Mouse (Mus musculus): Measurements from ENCODE around the gene Ptprm. TPM values are rescaled to one million over a fixed set of nuclear protein-coding genes. Genes with fewer than 3 reads are reported as not detected.

Gene Ptprm
- 10 to 100 TPM; 20.0 to 24.5 TPM for total RNA-seq (2021)

GRCm38 (mm10) chr17:67354451-67355011 is at the start of gene Ptprm:
Ptprm (minus strand) TSS chr17:67354457.
- peak; percentile 52 to 59 for DNase-seq (ENCODE audit: extremely low spot score in 1 of 2, low spot score in 1 of 2)

GRCm38 (mm10) chr17:67396205-67396604 is 41.9 kb upstream of the Ptprm start:
- no peak for DNase-seq (ENCODE audit: extremely low spot score in 1 of 2, low spot score in 1 of 2)

DNA sequence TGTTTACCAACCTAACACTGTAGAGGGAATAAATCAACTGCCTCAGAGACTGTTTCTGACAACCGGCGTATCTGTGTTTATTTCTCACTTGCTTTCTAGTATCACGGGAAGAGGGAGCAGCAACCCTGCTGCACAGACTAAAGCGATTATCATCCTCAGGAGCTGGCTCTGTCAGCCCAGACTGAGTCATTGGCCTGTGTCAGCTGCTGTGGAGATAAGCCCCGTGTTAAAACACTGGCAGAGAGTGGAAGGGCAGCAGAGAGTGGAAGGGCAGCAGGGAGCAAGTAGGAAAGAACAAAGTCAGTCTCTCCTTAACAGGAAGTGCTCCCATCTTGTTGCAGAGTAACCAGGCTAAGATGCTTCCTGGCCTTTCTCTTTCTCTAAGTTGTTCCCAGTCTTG is 36.6 kb upstream of the Ptprm start:
- no peak for DNase-seq (ENCODE audit: extremely low spot score in 1 of 2, low spot score in 1 of 2)

DNA sequence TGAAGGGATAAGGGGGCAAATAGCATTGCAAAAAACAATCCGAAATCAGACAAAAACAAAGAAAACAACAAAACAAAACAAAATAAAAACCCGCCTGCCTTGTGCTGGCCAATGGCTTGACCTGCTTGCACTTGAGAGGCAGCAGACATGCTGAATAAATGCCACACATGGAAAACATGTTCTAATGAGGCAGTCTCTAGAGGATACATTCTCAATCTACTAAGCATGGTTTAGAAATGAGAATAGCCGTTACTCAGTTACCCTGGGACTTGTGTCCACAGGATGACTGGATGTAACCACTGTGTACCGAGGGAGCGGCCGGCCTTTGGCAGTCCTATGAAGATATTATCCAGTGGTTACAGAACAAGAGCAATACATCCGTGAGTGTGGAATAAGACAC is 33.9 kb upstream of the Ptprm start:
- no peak for DNase-seq (ENCODE audit: extremely low spot score in 1 of 2, low spot score in 1 of 2)

DNA sequence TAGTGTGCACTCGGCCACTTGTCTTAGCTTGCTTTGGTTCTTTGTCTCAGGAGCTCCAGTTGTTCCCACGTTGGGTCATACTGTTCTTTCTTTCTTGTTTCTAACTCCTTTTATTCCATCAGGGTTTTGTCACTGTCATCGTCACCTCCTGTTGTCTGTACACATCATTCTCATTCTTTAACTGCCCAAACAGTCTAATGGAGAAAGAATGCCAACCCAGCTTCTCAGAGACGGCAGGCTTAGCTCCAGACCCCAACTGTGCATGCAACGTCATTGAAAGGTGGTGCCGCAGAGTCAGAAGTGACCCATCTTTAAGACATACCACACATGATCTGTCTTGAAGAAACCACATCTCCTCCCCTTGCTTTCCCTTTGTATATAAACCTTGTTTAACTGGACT is 31.0 kb upstream of the Ptprm start:
- DNase-seq (ENCODE audit: extremely low spot score in 1 of 2, low spot score in 1 of 2), result no peak

DNA sequence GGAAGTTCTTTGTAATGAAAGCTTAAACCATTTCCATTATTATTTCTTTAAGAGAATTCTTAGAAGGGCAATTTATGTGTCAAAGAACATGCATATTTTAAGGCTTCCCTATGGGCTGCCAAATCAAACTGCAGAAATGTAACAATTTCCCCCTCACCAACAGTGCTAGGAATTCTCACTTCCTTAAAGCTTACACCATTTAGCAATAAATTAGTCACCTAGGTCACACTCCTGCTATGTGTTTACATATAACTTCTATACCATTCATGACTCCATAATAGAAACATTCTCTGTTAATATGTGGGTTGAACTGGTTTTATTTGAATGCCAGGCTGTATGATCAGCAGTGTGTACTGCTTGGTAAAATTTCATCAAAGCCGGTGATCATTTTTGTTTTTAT is 29.4 kb upstream of the Ptprm start:
- DNase-seq (ENCODE audit: extremely low spot score in 1 of 2, low spot score in 1 of 2), result no peak

- no peak for DNase-seq (ENCODE audit: extremely low spot score in 1 of 2, low spot score in 1 of 2)
These were observed 27.4 kb upstream of the Ptprm start for GRCm38 (mm10) chr17:67381618-67382017.

DNA sequence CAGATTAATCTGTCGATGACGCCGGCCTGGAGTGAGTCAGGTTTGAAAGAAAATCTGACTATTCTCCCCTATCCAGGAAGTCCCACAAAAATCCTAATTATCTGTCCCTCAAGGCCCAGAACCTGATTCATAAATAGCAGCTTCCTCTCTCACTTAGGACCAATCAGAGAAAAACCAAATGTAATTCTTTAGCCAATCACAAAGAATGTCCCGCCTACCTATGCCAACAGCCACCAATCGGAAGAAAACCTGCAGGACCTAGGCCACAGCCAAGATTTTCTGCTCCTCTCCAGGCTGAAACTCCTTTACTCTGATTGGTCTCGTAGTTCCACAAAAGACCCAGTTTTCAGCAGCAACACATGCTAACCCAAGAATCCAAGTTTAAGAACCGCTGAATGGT is 13.6 kb upstream of the Ptprm start:
- DNase-seq (ENCODE audit: extremely low spot score in 1 of 2, low spot score in 1 of 2), result no peak

DNA sequence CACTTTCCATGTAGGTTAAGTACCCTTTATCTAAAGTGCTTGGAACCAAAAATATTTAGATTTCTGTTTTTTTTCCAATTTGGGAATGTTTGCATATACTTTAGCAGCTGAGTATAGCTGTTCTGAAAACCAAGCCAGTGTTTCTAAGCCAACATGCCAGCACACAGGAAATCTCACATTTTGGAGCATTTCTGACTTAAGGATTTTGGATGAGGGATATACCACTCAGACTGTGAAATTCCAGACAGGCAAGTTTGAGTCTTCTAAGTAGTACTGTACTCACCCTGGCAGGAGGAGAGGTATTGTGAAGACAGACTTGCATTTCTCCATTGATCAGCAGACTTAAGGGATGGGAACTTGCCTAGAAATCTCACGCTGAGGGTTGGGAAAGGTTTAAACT is 10.2 kb upstream of the Ptprm start:
- DNase-seq (ENCODE audit: extremely low spot score in 1 of 2, low spot score in 1 of 2), result no peak

DNA sequence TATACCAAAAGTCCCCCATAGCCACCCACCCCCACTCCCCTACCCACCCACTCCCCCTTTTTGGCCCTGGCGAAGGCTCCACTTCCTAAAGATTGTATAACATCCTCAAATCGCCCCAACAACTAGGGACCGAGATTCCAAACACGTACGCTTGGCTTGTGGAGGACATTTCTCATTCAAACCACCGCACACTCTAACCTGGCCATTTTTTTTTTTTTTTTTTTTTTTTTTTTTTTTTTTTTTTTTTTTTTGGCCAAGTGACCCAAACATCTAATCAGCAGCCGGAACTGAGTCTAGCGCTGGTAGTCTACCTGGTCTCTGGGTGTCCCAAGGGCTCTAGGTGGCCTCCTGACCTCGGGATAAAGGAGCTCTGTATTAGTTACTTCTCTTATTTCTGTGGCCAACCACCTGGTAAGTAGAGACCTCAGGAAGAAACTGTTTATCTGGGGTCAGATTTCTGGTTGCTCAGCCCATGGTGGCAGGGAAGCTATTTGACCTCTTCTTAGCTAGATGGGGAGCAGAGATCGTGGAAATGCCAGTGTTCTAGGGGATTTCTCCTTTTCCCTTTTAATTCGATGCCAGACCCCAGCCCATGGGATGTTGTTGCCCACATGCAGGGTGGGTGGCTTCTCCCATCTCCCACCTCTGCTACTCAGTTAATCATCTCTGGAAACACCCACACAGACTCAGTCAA is 9.3 kb upstream of the Ptprm start:
- no peak for DNase-seq (ENCODE audit: extremely low spot score in 1 of 2, low spot score in 1 of 2)

DNA sequence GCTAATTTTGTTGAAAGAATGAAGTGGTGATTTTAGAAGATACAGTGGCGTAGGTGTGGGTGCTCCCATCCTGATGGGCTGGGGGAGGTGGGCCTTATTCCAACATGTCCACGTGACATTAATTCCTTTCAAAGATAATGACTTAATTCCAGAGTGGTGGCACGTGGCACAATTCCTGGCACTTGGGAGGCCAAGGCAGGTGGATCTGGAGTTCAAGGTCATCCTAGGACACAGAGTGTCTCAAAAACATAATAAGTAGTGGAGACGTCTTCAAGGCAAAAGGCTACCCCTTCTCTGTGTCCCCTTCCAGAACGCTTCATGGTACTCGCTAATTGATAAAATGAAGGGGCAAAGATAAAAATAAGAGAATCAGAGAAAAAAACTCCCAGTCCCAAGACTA is 7.9 kb upstream of the Ptprm start:
- DNase-seq (ENCODE audit: extremely low spot score in 1 of 2, low spot score in 1 of 2), result no peak

DNA sequence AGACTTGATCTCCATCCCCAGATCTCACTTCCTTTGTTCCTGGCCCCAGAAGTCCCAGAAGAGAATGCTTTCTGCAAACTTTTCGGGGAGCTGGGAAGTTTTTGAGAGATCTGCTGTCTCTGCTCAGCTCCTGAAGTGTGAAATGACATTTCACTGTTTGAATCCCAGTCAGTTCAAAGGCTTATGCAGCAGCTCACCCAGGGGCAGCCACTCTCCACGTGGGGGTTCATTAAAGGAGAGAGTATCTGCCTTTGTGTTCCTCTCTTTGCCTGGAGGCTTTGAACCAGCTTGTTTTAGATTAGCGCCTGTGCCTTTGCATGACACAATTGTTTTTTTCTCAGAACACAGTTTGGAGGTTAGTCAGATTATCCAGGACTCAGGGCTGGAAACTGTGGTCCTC is 6.3 kb upstream of the Ptprm start:
- no peak for DNase-seq (ENCODE audit: extremely low spot score in 1 of 2, low spot score in 1 of 2)

DNA sequence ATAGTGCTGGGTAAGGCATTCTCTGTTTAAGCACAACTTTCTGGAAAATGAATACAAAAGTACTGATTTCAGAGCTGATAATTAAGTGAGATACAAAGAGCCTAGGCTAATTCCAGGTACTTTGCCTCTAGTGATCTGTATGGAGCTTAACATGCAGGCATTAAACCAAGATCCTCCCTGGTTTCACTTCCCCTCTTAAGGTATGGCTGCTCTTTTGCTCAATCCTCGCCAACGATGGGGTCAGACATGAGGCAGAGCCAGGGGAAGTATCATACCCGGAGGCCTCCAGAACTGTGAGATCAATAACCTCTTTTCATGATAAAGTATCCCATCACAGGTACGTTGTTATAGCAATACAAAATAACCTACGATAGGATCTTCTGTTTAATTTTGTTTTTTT is 5.3 kb upstream of the Ptprm start:
- no peak for DNase-seq (ENCODE audit: extremely low spot score in 1 of 2, low spot score in 1 of 2)

GRCm38 (mm10) chr17:67358541-67358940 is 4.3 kb upstream of the Ptprm start:
- no peak for DNase-seq (ENCODE audit: extremely low spot score in 1 of 2, low spot score in 1 of 2)

GRCm38 (mm10) chr17:67357191-67357590 is 2.9 kb upstream of the Ptprm start:
- no peak for DNase-seq (ENCODE audit: extremely low spot score in 1 of 2, low spot score in 1 of 2)

- no peak for DNase-seq (ENCODE audit: extremely low spot score in 1 of 2, low spot score in 1 of 2)
These were observed 994 bp upstream of the Ptprm start for GRCm38 (mm10) chr17:67355251-67355650.

DNA sequence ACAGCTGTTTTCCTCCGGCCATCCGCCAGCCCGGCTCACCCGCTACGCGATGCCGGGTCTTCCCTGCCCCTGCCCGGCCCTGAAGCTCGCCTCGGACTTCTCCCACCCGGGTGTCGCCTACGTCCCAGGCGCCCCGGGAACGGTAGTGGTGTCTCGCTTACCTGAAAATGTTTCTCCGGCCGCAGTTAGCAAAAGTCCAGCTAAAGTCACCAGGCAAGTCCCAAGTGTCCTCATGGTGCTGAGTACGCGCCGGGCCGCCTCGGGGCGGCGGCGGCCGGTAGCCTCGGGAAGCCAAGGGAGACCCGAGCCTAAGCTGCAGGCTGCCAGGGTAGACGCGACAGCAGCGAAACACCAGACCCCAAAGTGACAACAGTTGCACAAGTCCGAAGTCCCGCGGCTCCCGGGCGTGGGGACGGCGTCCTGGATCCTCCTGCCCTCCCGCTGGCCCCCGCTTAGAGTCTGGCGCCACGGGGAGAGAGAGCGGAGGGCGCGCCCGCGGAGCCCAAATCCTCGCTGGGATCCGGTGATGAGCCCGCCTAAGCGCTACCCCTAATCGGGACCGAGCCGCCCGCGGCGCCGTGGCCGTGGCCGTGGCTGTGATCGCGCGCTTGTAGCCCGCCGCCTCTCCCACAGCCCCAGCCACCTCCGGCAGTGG is 334 bp downstream of the Ptprm start:
- DNase-seq (ENCODE audit: extremely low spot score in 1 of 2, low spot score in 1 of 2), result peak in 1 of 2 experiments; percentile 12

DNA sequence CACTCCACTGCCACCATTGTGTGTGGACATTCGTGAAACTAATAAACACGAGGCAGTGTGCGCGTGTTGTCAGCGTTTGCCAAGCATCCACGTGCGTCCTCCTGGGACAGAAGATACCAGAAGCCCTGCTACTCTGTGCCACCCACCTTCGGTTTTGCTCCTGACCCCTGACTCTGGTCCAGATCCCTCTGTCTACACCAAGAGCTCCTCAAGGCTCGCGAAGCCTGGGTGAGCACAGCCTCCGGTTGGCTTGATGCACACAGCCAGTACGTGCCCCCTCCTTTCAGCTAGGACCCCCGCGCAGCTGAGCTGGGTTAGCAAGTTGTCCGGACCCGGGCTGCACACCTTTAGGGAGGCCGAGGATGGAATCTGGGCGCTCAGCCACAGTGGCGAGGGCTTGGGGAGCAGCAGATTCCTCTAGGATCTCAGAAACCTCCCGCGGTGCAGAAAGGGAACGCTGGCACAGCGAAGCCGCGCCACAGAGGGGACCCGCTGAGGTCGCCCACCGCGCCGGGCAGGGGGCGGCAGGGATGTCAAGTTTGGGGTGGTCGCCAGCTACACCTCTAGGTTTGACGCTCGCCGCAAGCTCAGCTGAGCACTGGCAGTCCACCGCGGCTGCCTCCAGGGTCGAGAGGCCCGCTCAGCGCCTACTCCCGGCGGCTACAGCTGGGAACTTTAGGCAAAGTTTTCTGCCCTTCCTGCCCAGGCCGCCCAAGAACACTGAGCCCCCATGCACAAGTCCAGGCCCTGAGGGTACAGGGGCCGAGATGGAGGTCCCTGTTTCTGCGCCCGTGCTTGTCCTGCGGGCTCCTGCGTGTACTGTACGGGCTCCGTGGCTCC is 1.1 kb downstream of the Ptprm start:
- peak in 1 of 2 experiments; percentile 13 for DNase-seq (ENCODE audit: extremely low spot score in 1 of 2, low spot score in 1 of 2)

DNA sequence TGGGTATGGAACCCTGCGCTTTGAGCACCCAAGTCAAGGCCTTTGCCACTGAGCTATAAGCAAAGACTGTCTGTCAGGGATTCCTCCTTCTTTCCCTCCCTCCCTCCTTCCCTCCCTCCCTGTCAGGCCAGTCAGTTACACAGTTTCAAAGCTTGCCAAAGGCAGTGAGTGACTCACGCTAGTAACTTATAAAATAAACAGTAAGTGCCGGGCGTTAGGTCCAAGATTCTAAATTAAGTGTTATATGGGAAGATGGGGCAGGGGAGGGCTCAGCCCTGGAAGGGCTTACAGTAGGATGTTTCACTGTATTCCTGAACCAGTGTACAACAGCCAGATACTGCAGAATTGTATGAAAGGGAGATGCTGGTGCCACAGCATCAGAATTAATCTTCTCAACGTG is 2.8 kb downstream of the Ptprm start:
- DNase-seq (ENCODE audit: extremely low spot score in 1 of 2, low spot score in 1 of 2), result no peak

- DNase-seq (ENCODE audit: extremely low spot score in 1 of 2, low spot score in 1 of 2), result no peak
These were observed 3.7 kb downstream of the Ptprm start for GRCm38 (mm10) chr17:67350536-67350935.

DNA sequence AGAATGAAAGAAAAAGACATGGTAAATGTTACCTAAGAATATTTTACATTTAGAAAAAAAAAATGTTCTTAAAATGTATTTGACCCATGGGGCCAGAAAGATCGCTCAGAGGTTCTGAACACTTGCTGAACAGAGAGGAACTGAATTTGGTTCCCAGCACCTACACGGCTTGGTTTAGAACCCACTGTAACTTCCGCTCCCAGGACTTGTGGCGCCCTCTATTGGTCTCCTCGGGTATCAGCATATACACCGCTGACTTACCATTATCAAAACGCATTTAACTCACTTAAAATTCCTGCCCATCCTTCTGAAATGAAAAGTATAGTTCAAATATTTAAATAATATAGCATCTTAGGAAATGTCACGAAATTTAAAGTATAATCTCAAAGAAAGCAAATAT is 4.7 kb downstream of the Ptprm start:
- DNase-seq (ENCODE audit: extremely low spot score in 1 of 2, low spot score in 1 of 2), result no peak

Data from layer of hippocampus, postnatal 25 days (tissue).